Mouse (Mus musculus) heart, adult 8-10 months (tissue): Measurements from ENCODE around the gene Flg2. TPM values are rescaled to one million over a fixed set of nuclear protein-coding genes. Genes with fewer than 3 reads are reported as not detected.

Experiments
- DNase-seq: peaks from one replicate; pipeline ENCODE4 v3.0.0; 2022; ENCODE audit warnings: low spot score
- total RNA-seq, 4 experiments: library from RNA; stranded (reverse); gene quantifications; 2 replicates each; pipeline ENCODE4 v1.2.4; 2022

The Flg2 gene
- not detected for total RNA-seq

GRCm38 (mm10) chr3:93196978-93197377 lies at the start of gene Flg2:
TSS of gene Flg2 (plus strand) at chr3:93197278.
- DNase-seq, result no peak

- DNase-seq, result no peak
Observed at GRCm38 (mm10) chr3:93162502-93162901, 34.6 kb upstream of the Flg2 start.

GRCm38 (mm10) chr3:93162996-93163592 lies 34.0 kb upstream of the Flg2 start:
- DNase-seq, result no peak

GRCm38 (mm10) chr3:93180856-93181255 lies 16.2 kb upstream of the Flg2 start:
- DNase-seq, result no peak

- no peak for DNase-seq
Observed at GRCm38 (mm10) chr3:93201955-93202354, 4.9 kb downstream of the Flg2 start.

- DNase-seq, result no peak
Observed at GRCm38 (mm10) chr3:93202499-93202898, 5.4 kb downstream of the Flg2 start.

Other genes starting within 250 kb of the Flg2 start
- gene Lce3d, start 239.9 kb upstream of the Flg2 start, total RNA-seq, result not detected
- not detected for gene Lce3e, start 230.2 kb upstream of the Flg2 start, total RNA-seq
- not detected for gene Lce3f, start 205.1 kb upstream of the Flg2 start, total RNA-seq
- not detected for gene Crct1, start 181.6 kb upstream of the Flg2 start, total RNA-seq
- not detected for gene Lce1m, start 178.2 kb upstream of the Flg2 start, total RNA-seq
- gene Gm4858, start 128.5 kb upstream of the Flg2 start, total RNA-seq, result not detected
- gene Crnn, start 52.5 kb upstream of the Flg2 start, total RNA-seq, result not detected
- not detected for gene Flg, start 76.2 kb downstream of the Flg2 start, total RNA-seq
- gene Hrnr, start 122.5 kb downstream of the Flg2 start, total RNA-seq, result not detected
- not detected for gene Rptn, start 196.4 kb downstream of the Flg2 start, total RNA-seq
- gene Tchh, start 245.1 kb downstream of the Flg2 start, total RNA-seq, result under 1 TPM; 0.08 to 0.22 (median 0.14) TPM